Mouse (Mus musculus) erythroblast, embryonic 14.5 days (primary cell): ENCODE data around the gene Tal1.

Experiments
- GATA1 ChIP-seq: IDR thresholded peaks from 2 replicates; pipeline ENCODE4 v1.6.1; 2012; ENCODE audit warnings: low read length, inconsistent platforms, mixed read lengths
- TAL1 ChIP-seq: IDR thresholded peaks from 3 replicates; pipeline ENCODE4 v1.6.1; 2012; ENCODE audit warnings: low read length, inconsistent platforms, mixed read lengths

- no peak for TF ChIP-seq GATA1
- TF ChIP-seq TAL1, result no peak
These were observed 18.6 kb downstream of the Tal1 start for GRCm38 (mm10) chr4:115074789-115075188.
